Mouse (Mus musculus): ENCODE results near the gene Cpsf7. TPM values are rescaled to one million over a fixed set of nuclear protein-coding genes. Genes with fewer than 3 reads are reported as not detected.

Cpsf7 gene
- total RNA-seq, 1 experiment from 2014 or later: 69.3 TPM

- ATAC-seq (replicated peaks; ENCODE audit: insufficient number of reproducible peaks, low FRiP score, low TSS enrichment, poor library complexity, severe bottlenecking): no peak
These were observed 66.8 kb downstream of the Cpsf7 start for GRCm38 (mm10) chr19:10591659-10592377.

Other genes with a start within 250 kb of the Cpsf7 start
- gene Dagla, start 220.4 kb upstream of the Cpsf7 start, total RNA-seq (2017): 0.39 to 0.43 TPM in 2 of 3 replicates, not detected in the other
- not detected in 3 replicates for gene Syt7, start 136.2 kb upstream of the Cpsf7 start, total RNA-seq (2017)
- 0.21 to 0.29 TPM in 2 of 3 replicates, not detected in the other for gene Lrrc10b, start 67.8 kb upstream of the Cpsf7 start, total RNA-seq (2017)
- 0.67 TPM in 1 of 3 replicates, not detected in the others for gene Ppp1r32, start 42.3 kb upstream of the Cpsf7 start, total RNA-seq (2017)
- 47.3 to 75.9 TPM (median 53.7 TPM) in 3 replicates for gene Sdhaf2, start 876 bp downstream of the Cpsf7 start, total RNA-seq (2017)
- gene Tmem216, start 31.0 kb downstream of the Cpsf7 start, total RNA-seq (2017): 1.3 to 2.6 TPM in 2 of 3 replicates, not detected in the other
- gene Cyb561a3, start 51.9 kb downstream of the Cpsf7 start, total RNA-seq (2017): 18.9 to 42.4 TPM (median 29.1 TPM) in 3 replicates
- 0.48 to 7.5 TPM (median 5.7 TPM) in 3 replicates for gene Tmem138, start 52.1 kb downstream of the Cpsf7 start, total RNA-seq (2017)
- 228 to 236 TPM (median 231 TPM) in 3 replicates for gene Ddb1, start 80.1 kb downstream of the Cpsf7 start, total RNA-seq (2017)
- gene Tkfc, start 80.4 kb downstream of the Cpsf7 start, total RNA-seq (2017): 2.1 to 4.3 TPM (median 2.8 TPM) in 3 replicates
- not detected in 3 replicates for gene Vwce, start 108.9 kb downstream of the Cpsf7 start, total RNA-seq (2017)
- not detected in 3 replicates for gene Pga5, start 152.8 kb downstream of the Cpsf7 start, total RNA-seq (2017)
- 7.3 to 22.2 TPM (median 18.7 TPM) in 3 replicates for gene Vps37c, start 163.5 kb downstream of the Cpsf7 start, total RNA-seq (2017)
- 1.0 to 3.1 TPM in 2 of 3 replicates, not detected in the other for gene Cd5, start 213.7 kb downstream of the Cpsf7 start, total RNA-seq (2017)